Mouse (Mus musculus) hindbrain, embryonic 16.5 days (tissue): ENCODE measurements around the gene Sorcs2. TPM values are rescaled to one million over a fixed set of nuclear protein-coding genes. Genes with fewer than 3 reads are reported as not detected.

Experiments used
- ATAC-seq: fragments of 200-750 bp; cut with Nextera tagmentation; 2 replicates; pipeline ENCODE4 v1.8.0; 2017; ENCODE audit warnings: moderate TSS enrichment, moderate library complexity
- H3K27ac ChIP-seq: fragments of 300-500 bp; sonication (generic); 2 replicates; pipeline ENCODE4 v1.5.1; 2014; ENCODE audit warnings: low read depth, mild to moderate bottlenecking, control low read depth, low read length, moderate library complexity
- H3K27me3 ChIP-seq: fragments of 300-500 bp; sonication (generic); replicated peaks from 2 replicates; pipeline ENCODE4 v1.6.1; 2014; ENCODE audit warnings: low read length; ENCODE audit not compliant: control insufficient read depth, insufficient read depth
- H3K36me3 ChIP-seq: fragments of 300-500 bp; sonication (generic); 2 replicates; pipeline ENCODE4 v1.6.1; 2014; ENCODE audit warnings: mild to moderate bottlenecking, low read length, moderate library complexity, mixed read lengths; ENCODE audit not compliant: control insufficient read depth, insufficient read depth
- H3K4me1 ChIP-seq: fragments of 300-500 bp; sonication (generic); 2 replicates; pipeline ENCODE4 v1.6.1; 2014; ENCODE audit warnings: low read depth, low read length; ENCODE audit not compliant: control insufficient read depth, insufficient read depth
- H3K4me2 ChIP-seq: fragments of 300-500 bp; sonication (generic); 2 replicates; pipeline ENCODE4 v1.6.1; 2014; ENCODE audit warnings: mild to moderate bottlenecking, low read length, control low read depth, moderate library complexity
- H3K4me3 ChIP-seq: fragments of 300-500 bp; sonication (generic); 2 replicates; pipeline ENCODE4 v1.5.1; 2014; ENCODE audit warnings: mild to moderate bottlenecking, low read length, control low read depth, moderate library complexity
- H3K9ac ChIP-seq: fragments of 300-500 bp; sonication (generic); 2 replicates; pipeline ENCODE4 v1.6.1; 2014; ENCODE audit warnings: low read depth, mild to moderate bottlenecking, control low read depth, low read length, moderate library complexity
- H3K9me3 ChIP-seq: fragments of 300-500 bp; sonication (generic); 2 replicates; pipeline ENCODE4 v1.6.1; 2014; ENCODE audit warnings: mild to moderate bottlenecking, low read length, moderate library complexity; ENCODE audit not compliant: control insufficient read depth
- WGBS: fragments of 180-500 bp; shearing (Covaris S2); extraction: QIAGEN DNeasy Blood & Tissue Kit; methylation state at CpG from one replicate; pipeline ENCODE4 v1.1.7; 2014; 5-methylcytosine and 5-hydroxymethylcytosine counted together
- polyA plus RNA-seq: library from polyadenylated mRNA; unstranded; fragments of >200 nt; fragmentation: Nextera tagmentation; extraction: Ambion mirVana; gene quantifications from 2 replicates; pipeline ENCODE4 v1.2.1, GENCODE M21; 2015

Sorcs2 gene
- polyA plus RNA-seq, 1 experiment from 2014 or later: 11.8 TPM

DNA sequence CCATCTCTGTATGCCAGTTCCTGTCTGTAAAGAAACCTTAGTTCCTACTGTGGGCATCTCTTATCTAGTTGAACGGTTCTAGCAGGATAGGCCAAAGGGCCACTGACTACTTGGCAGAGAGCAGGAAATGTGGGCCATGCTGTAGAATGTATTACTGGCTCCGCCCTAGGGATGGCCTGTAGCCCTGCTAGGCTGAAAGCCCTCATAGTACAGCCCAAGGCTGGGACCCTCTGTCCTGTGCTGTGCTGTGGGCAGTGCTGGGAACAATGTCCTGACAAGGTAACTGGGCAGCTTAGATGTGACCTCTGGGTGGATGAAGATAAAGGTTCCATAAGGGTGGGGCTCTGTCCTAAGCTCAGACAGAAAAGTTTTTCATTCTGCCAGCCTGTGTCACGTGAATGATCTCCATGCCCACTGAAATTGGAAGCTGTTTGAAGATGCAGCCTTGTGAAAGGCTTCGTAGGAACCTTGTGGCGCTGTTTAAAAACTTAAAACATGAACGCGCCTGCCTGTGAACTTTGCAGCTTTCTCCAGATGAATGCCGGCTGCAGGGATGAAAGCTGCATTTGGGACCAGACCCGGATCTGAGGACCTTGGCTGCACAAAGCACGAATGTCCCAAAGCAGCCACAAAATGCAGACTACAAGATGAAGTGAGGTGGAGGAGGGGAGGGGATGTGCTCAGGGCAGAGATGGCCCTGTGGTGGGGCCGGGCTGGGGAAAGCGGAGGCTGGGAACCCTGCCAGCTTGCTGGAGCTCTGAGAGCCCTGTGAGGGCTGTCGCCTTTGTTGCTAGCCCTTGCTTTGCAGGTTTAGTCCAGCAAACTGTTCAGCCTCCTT is 357.3 kb downstream of the Sorcs2 start:
- Histone ChIP-seq H3K4me2 (peak overlapping the region; percentile 8; the same call in 1 of the 2 replicates), H3K4me3 (no peak overlapping the region), H3K9me3 (no peaks in the 10 kb centered on the region), H3K9ac (no peak overlapping the region), H3K27ac (peak overlapping the region; percentile 61), H3K27me3 (no peaks in the 10 kb centered on the region; the same call in 1 of the 2 replicates), H3K36me3 (peaks cover 6% of the 10 kb centered on the region; the same call in 1 of the 2 replicates), H3K4me1 (peaks cover 17% of the 10 kb centered on the region)
- ATAC-seq: peak; percentile 92
- WGBS: 44% methylated on average over 13 of the region's 13 CpGs

- Histone ChIP-seq H3K4me3 (no peak overlapping the region), H3K4me1 (peaks cover 17% of the 10 kb centered on the region), H3K27me3 (no peaks in the 10 kb centered on the region; the same call in 1 of the 2 replicates), H3K4me2 (no peak overlapping the region), H3K27ac (no peak overlapping the region), H3K9me3 (no peaks in the 10 kb centered on the region), H3K36me3 (peaks cover 6% of the 10 kb centered on the region; the same call in 1 of the 2 replicates), H3K9ac (no peak overlapping the region)
- 73% methylated on average over 5 of the region's 5 CpGs for WGBS
- peak; percentile 40; the same call in 1 of the 2 replicates for ATAC-seq
Observed at GRCm38 (mm10) chr5:36039596-36039995, 358.3 kb downstream of the Sorcs2 start.

DNA sequence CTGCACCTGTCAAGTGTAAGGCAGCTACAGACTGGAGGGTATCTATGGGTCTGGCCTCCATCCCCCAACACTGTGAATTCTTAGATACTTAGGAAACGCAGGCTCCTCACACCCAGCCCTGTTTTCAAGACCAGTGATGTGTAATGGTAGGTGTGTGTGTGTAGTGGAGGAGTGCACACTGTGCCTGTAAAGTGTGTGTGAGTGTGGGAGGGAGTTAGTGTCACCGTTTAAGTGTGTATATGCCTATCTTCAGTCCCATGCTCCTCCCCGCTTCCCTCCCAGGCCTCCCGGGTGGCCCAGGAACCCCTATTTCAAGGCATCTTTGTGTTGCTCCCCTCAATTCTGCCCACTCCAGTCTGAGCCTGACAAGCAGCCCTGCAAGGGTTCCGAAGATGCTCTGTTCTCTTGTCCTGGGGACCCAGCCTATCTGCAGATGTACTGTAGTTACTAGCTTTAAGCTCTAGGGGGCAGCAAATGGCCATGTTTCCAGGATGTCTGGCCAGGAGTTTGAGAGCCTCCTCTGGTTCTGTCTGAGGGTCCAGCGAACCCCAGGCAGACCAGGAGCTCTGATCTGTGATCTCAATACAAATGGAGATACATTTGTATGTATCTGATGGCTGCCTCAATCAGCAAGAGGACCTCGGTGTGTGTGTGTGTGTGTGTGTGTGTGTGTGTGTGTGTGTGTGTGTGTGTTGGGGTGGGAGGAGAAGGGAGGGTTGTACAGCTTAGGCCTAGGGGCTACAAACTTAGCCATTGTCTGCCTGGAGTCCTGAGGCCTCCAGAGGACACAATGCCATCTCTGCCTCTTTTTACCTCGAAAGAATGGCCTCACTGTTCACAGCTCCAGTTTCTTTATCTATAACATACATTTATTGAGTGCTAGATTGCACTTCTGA is 364.2 kb downstream of the Sorcs2 start:
- WGBS: 41% methylated on average over 8 of the region's 8 CpGs
- H3K27ac ChIP-seq: no peak overlapping the region
- peak; percentile 72 for ATAC-seq
- no peak overlapping the region for H3K4me3 ChIP-seq
- no peak overlapping the region for H3K9ac ChIP-seq
- no peaks in the 10 kb centered on the region for H3K9me3 ChIP-seq
- H3K36me3 ChIP-seq: peaks cover 6% of the 10 kb centered on the region; the same call in 1 of the 2 replicates
- H3K4me2 ChIP-seq: no peak overlapping the region
- H3K27me3 ChIP-seq: no peaks in the 10 kb centered on the region; the same call in 1 of the 2 replicates
- no peaks in the 10 kb centered on the region for H3K4me1 ChIP-seq

DNA sequence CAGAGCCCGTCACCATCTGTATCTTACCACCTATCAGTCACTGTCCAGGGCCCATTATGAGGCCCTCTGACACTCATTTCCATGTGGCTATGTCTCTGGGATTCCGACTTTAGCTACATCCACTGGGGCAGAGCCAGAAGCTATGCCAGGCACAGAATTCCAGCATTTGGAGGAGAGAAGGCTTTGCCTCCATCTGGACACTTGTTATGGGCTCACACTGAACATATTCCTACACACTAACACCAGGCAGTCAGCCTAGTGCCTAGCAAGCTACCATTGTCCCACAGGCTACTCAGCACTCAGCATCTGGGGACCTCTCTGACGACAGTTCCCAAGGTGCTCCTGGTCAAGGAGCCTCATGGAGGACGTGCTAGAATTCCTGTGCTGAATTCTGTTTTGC is 372.9 kb downstream of the Sorcs2 start:
- ATAC-seq: no peak
- Histone ChIP-seq H3K4me3 (no peak overlapping the region), H3K9me3 (no peaks in the 10 kb centered on the region), H3K4me1 (no peaks in the 10 kb centered on the region), H3K36me3 (peaks cover 3% of the 10 kb centered on the region; the same call in 1 of the 2 replicates), H3K9ac (no peak overlapping the region), H3K27ac (no peak overlapping the region), H3K4me2 (no peak overlapping the region), H3K27me3 (no peaks in the 10 kb centered on the region)
- WGBS: 64% methylated on average over 4 of the region's 4 CpGs

DNA sequence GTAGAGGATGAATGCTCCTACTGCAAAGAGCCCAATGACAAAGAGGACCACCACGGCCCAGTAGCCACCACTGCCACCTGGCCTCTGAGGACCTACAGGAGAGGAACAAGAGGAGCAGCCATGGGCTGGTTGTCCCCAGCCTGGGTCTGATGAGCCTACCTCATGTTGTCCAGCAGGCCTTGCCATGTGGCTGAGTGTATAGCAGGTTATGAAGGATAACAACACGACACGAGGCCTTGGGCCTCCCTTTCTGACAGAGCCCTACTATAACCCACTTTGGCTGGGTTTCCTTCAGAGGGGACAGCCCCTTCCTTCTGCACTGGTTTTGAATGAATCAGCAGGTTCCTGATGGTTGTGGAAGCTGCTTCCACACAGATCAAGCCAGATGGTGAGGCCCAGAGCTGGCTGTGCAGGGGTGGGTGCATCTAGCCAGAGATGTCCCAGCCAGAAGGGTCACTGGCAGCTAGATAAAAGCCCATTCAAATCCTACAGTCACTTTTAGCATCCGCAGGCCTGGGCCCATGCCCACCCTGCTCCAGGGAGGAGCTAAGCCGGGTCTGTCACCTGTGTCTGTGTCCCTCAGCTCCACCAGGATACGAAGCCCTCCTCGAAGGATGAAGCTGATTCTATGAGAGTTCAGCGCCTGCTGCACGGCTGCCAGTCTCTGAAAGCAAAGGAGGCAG is 373.8 kb downstream of the Sorcs2 start:
- Histone ChIP-seq H3K36me3 (peaks cover 3% of the 10 kb centered on the region; the same call in 1 of the 2 replicates), H3K27ac (no peak overlapping the region), H3K4me1 (no peaks in the 10 kb centered on the region), H3K4me2 (no peak overlapping the region), H3K9ac (no peak overlapping the region), H3K9me3 (no peaks in the 10 kb centered on the region), H3K27me3 (no peaks in the 10 kb centered on the region), H3K4me3 (no peak overlapping the region)
- 86% methylated on average over 9 of the region's 9 CpGs for WGBS
- ATAC-seq: no peak

DNA sequence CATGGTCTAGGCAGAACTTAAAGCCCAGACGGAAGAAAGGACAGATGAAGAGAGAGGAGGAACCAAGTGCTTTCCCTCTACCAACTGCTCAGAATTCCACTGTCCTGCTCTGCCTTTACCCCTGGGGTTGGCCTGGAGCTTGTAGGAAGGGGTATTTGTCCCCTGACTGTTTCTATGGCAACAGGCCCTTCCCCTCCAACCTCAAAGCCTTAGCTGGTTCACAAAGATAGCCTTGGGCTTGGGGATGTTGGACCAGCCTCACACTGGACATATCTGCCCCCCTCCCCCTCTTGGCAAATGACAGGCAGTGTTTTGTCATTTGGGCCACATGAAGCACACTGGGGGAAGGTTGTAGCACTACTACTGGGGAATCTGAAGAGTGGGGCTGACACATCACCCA is 375.6 kb downstream of the Sorcs2 start:
- Histone ChIP-seq H3K4me2 (no peak overlapping the region), H3K36me3 (peaks cover 8% of the 10 kb centered on the region; the same call in 1 of the 2 replicates), H3K9me3 (no peaks in the 10 kb centered on the region), H3K27me3 (no peaks in the 10 kb centered on the region), H3K4me1 (no peaks in the 10 kb centered on the region), H3K27ac (no peak overlapping the region), H3K9ac (no peak overlapping the region), H3K4me3 (no peak overlapping the region)
- WGBS: 77% methylated on average over 1 of the region's 1 CpGs
- ATAC-seq: no peak

GRCm38 (mm10) chr5:36021091-36021490 is 376.8 kb downstream of the Sorcs2 start:
- no peak for ATAC-seq
- H3K9me3 ChIP-seq: no peaks in the 10 kb centered on the region
- 83% methylated on average over 3 of the region's 3 CpGs for WGBS
- no peak overlapping the region for H3K4me3 ChIP-seq
- H3K27me3 ChIP-seq: no peaks in the 10 kb centered on the region
- peaks cover 8% of the 10 kb centered on the region; the same call in 1 of the 2 replicates for H3K36me3 ChIP-seq
- no peaks in the 10 kb centered on the region for H3K4me1 ChIP-seq
- no peak overlapping the region for H3K9ac ChIP-seq
- no peak overlapping the region for H3K4me2 ChIP-seq
- H3K27ac ChIP-seq: no peak overlapping the region

- no peak overlapping the region for H3K4me3 ChIP-seq
- no peak overlapping the region for H3K9ac ChIP-seq
- no peak overlapping the region for H3K4me2 ChIP-seq
- 83% methylated on average over 3 of the region's 3 CpGs for WGBS
- no peaks in the 10 kb centered on the region for H3K27me3 ChIP-seq
- no peaks in the 10 kb centered on the region for H3K4me1 ChIP-seq
- no peak overlapping the region for H3K27ac ChIP-seq
- no peak for ATAC-seq
- H3K36me3 ChIP-seq: peaks cover 8% of the 10 kb centered on the region; the same call in 1 of the 2 replicates
- no peaks in the 10 kb centered on the region for H3K9me3 ChIP-seq
Observed at GRCm38 (mm10) chr5:36018366-36018765, 379.6 kb downstream of the Sorcs2 start.
